Mouse (Mus musculus): ENCODE data around the gene Man2a2. TPM values are rescaled to one million over a fixed set of nuclear protein-coding genes. Genes with fewer than 3 reads are reported as not detected.
A peak's percentile ranks its signal among the peaks of the same experiment; 100 is the strongest.

Man2a2 gene
- total RNA-seq, 1 experiment, result 14.6 TPM

DNA sequence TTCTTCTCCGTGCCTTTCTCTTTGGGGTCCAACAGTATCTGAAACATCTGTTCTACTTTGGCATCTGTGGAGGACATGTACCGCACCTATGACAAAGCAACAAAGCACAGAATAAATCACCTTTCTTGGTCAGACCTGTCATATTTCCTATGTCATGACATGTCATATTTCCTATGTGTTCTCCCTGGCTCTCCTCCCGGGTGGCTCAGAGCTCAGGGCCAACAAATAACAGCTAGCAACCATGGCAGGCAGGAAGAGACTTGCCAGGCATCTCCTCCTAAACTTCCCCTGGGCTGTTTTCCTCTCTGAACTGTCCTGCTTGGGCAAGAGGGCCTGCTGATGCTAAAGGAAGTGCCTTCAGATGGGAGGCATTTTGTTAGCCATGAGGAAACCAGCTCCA lies 34.2 kb downstream of the Man2a2 start:
- in situ Hi-C loops (cut with MboI; ENCODE audit: low sequenced_read_pairs in 2 of 2, unreplicated experiment in 2 of 2), result no loop called here
- DNase-seq (ENCODE audit: low read depth, low spot score), result no peak
- Histone ChIP-seq H3K4me1 (ENCODE audit: control insufficient read depth in 2 of 2, insufficient read depth in 2 of 2, low read length in 2 of 2, poor library complexity in 1 of 2) (peaks cover 2 to 3% of the 10 kb centered on the region in 2 experiments; a peak in 3 of 4 replicates), H3K4me3 (ENCODE audit: insufficient read depth in 1 of 2, low read depth in 1 of 2, low read length in 2 of 2, poor library complexity in 1 of 2, severe bottlenecking in 1 of 2) (no peak overlapping the region), H3K27ac (ENCODE audit: insufficient read depth, low read depth, low read length, poor library complexity, severe bottlenecking) (no peak overlapping the region), H3K9me3 (ENCODE audit: control insufficient read depth, insufficient read depth, low read depth, low read length) (no peaks in the 10 kb centered on the region), H3K36me3 (ENCODE audit: control insufficient read depth, insufficient read depth, low read length, poor library complexity, severe bottlenecking) (peaks cover 42% of the 10 kb centered on the region), H3K9ac (ENCODE audit: insufficient read depth, low read depth, low read length, poor library complexity, severe bottlenecking) (no peak overlapping the region)
- TF ChIP-seq HCFC1 (IDR thresholded peaks at IDR 0.05; ENCODE audit: borderline replicate concordance, insufficient read depth, low read length), result no peak

DNA sequence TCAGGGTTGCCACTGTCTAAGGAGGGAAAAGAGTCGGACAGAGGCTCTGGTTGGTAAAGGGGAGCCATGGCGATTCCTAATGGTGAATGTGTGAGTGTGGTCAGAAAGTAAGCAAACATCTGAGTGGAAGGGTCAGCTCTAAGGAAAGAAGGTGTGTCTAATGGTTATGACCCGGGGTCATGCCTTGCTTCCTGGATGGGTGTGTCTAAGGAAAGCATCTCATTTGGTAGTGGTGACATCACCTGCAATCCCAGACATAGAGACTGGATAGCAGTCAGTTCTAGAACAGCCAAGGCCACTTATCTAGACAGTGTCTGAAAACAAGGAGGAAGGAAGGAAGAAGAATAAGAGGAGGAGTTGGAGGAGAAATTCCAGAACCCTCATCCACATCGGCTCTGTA lies 36.3 kb downstream of the Man2a2 start:
- in situ Hi-C loops (cut with MboI; ENCODE audit: low sequenced_read_pairs in 2 of 2, unreplicated experiment in 2 of 2), result no loop called here
- H3K36me3 ChIP-seq (ENCODE audit: control insufficient read depth, insufficient read depth, low read length, poor library complexity, severe bottlenecking), result peaks cover 50% of the 10 kb centered on the region
- TF ChIP-seq ZNF384 (IDR thresholded peaks at IDR 0.05; ENCODE audit: low read depth, low read length) (no peak), CHD2 (IDR thresholded peaks at IDR 0.05; ENCODE audit: low read depth, low read length) (no peak), MAFK (IDR thresholded peaks at IDR 0.05; ENCODE audit: insufficient read depth, low read depth, low read length) (no peak), ZC3H11A (IDR thresholded peaks at IDR 0.05; ENCODE audit: borderline replicate concordance, low read depth, low read length) (no peak), HCFC1 (IDR thresholded peaks at IDR 0.05; ENCODE audit: borderline replicate concordance, insufficient read depth, low read length) (no peak)

DNA sequence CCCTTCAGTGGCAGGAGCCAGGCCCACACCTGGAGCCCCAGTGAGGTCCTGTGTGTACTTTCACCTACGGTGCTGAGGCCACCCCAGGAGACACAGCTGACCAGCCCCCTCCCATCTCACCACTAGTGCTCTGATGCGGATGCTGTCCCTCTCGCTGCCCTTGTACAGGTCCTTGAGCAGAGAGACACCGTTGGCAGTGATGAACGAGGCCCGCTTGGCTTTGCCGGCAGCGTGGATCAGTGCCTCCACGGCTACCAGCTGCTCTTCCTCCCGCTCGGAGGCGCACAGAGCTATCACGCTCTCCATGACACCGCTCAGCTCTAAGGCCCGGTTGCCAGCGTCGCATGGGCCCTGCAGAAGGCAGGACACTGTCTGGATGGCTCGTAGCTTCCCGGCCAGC lies 39.7 kb downstream of the Man2a2 start:
- Histone ChIP-seq H3K27ac (ENCODE audit: insufficient read depth, low read depth, low read length, poor library complexity, severe bottlenecking) (no peak overlapping the region), H3K4me3 (ENCODE audit: insufficient read depth in 1 of 2, low read depth in 1 of 2, low read length in 2 of 2, poor library complexity in 1 of 2, severe bottlenecking in 1 of 2) (no peak overlapping the region), H3K9ac (ENCODE audit: insufficient read depth, low read depth, low read length, poor library complexity, severe bottlenecking) (no peak overlapping the region), H3K9me3 (ENCODE audit: control insufficient read depth, insufficient read depth, low read depth, low read length) (no peaks in the 10 kb centered on the region), H3K4me1 (ENCODE audit: control insufficient read depth in 2 of 2, insufficient read depth in 2 of 2, low read length in 2 of 2, poor library complexity in 1 of 2) (no peaks in the 10 kb centered on the region), H3K36me3 (ENCODE audit: control insufficient read depth, insufficient read depth, low read length, poor library complexity, severe bottlenecking) (peaks cover 53% of the 10 kb centered on the region)
- TF ChIP-seq MAFK (IDR thresholded peaks at IDR 0.05; ENCODE audit: insufficient read depth, low read depth, low read length) (no peak), CHD2 (IDR thresholded peaks at IDR 0.05; ENCODE audit: low read depth, low read length) (no peak), HCFC1 (IDR thresholded peaks at IDR 0.05; ENCODE audit: borderline replicate concordance, insufficient read depth, low read length) (no peak), ZNF384 (IDR thresholded peaks at IDR 0.05; ENCODE audit: low read depth, low read length) (no peak), ZC3H11A (IDR thresholded peaks at IDR 0.05; ENCODE audit: borderline replicate concordance, low read depth, low read length) (no peak)
- in situ Hi-C loops (cut with MboI; ENCODE audit: low sequenced_read_pairs in 2 of 2, unreplicated experiment in 2 of 2), result no loop called here
- no peak for DNase-seq (ENCODE audit: low read depth, low spot score)

More for the DNA sequence above, 36.3 kb downstream of the Man2a2 start:
- Histone ChIP-seq H3K9me3 (ENCODE audit: control insufficient read depth, insufficient read depth, low read depth, low read length) (no peaks in the 10 kb centered on the region), H3K9ac (ENCODE audit: insufficient read depth, low read depth, low read length, poor library complexity, severe bottlenecking) (no peak overlapping the region), H3K4me3 (ENCODE audit: insufficient read depth in 1 of 2, low read depth in 1 of 2, low read length in 2 of 2, poor library complexity in 1 of 2, severe bottlenecking in 1 of 2) (no peak overlapping the region), H3K4me1 (ENCODE audit: control insufficient read depth in 2 of 2, insufficient read depth in 2 of 2, low read length in 2 of 2, poor library complexity in 1 of 2) (peaks cover 0 to 2% of the 10 kb centered on the region in 2 experiments; a peak in 1 of 4 replicates), H3K27ac (ENCODE audit: insufficient read depth, low read depth, low read length, poor library complexity, severe bottlenecking) (no peak overlapping the region)
- DNase-seq (ENCODE audit: low read depth, low spot score), result no peak

DNA sequence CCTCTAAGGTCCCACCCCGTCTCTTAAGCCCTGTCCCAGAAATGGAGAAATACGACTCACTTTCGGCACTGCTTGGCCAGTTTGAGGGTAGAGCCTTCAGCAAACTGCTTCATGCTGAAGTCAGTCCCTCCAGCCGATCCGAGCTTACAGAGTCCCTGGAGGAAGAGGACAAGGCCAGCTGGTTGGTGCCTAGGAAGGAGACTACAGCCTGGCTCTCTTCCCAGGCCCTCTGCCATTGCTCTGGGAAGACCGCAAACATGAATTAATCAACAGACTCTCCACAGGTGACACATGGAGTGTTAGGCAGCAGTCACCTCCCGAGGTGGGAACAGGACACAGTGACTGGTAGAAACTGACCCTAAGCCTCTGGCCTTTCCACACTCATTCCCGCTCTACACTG lies 40.9 kb downstream of the Man2a2 start:
- peaks cover 0 to 4% of the 10 kb centered on the region in 2 experiments; a peak in 1 of 4 replicates for H3K4me1 ChIP-seq (ENCODE audit: control insufficient read depth in 2 of 2, insufficient read depth in 2 of 2, low read length in 2 of 2, poor library complexity in 1 of 2)
- no peaks in the 10 kb centered on the region for H3K9me3 ChIP-seq (ENCODE audit: control insufficient read depth, insufficient read depth, low read depth, low read length)
- no peak overlapping the region for H3K27ac ChIP-seq (ENCODE audit: insufficient read depth, low read depth, low read length, poor library complexity, severe bottlenecking)
- no peak overlapping the region for H3K9ac ChIP-seq (ENCODE audit: insufficient read depth, low read depth, low read length, poor library complexity, severe bottlenecking)
- no peak overlapping the region for H3K4me3 ChIP-seq (ENCODE audit: insufficient read depth in 1 of 2, low read depth in 1 of 2, low read length in 2 of 2, poor library complexity in 1 of 2, severe bottlenecking in 1 of 2)
- in situ Hi-C loops (cut with MboI; ENCODE audit: low sequenced_read_pairs in 2 of 2, unreplicated experiment in 2 of 2), result no loop called here
- peaks cover 48% of the 10 kb centered on the region for H3K36me3 ChIP-seq (ENCODE audit: control insufficient read depth, insufficient read depth, low read length, poor library complexity, severe bottlenecking)
- TF ChIP-seq CHD2 (IDR thresholded peaks at IDR 0.05; ENCODE audit: low read depth, low read length) (no peak), MAFK (IDR thresholded peaks at IDR 0.05; ENCODE audit: insufficient read depth, low read depth, low read length) (no peak)
- no peak for DNase-seq (ENCODE audit: low read depth, low spot score)

DNA sequence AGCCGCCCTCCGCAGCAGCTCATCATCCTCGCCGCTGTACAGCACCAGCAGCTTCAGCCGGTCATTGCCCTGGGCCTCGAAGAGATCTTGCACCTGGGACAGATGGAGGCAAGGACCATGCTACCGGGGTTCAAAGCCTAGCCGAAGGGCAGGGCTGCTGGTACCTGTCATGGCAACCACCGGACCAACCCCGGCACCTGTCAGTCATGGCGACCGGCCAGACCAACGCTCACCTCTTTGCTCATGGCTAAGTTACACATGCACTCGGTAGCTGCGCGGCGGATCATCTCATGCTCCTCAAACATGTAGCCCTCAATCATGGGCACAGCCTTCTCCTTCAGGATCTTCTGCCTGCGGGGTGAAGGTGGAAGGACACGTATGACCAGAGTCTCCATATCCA lies 45.1 kb downstream of the Man2a2 start:
- in situ Hi-C loops (cut with MboI; ENCODE audit: low sequenced_read_pairs in 2 of 2, unreplicated experiment in 2 of 2), result no loop called here
- Histone ChIP-seq H3K27ac (ENCODE audit: insufficient read depth, low read depth, low read length, poor library complexity, severe bottlenecking) (no peak overlapping the region), H3K9me3 (ENCODE audit: control insufficient read depth, insufficient read depth, low read depth, low read length) (no peaks in the 10 kb centered on the region), H3K9ac (ENCODE audit: insufficient read depth, low read depth, low read length, poor library complexity, severe bottlenecking) (no peak overlapping the region), H3K4me1 (ENCODE audit: control insufficient read depth in 2 of 2, insufficient read depth in 2 of 2, low read length in 2 of 2, poor library complexity in 1 of 2) (peaks cover 2 to 7% of the 10 kb centered on the region in 2 experiments; a peak in 2 of 4 replicates), H3K4me3 (ENCODE audit: insufficient read depth in 1 of 2, low read depth in 1 of 2, low read length in 2 of 2, poor library complexity in 1 of 2, severe bottlenecking in 1 of 2) (peak overlapping the region; percentile 4 to 28; a peak in 2 of 4 replicates), H3K36me3 (ENCODE audit: control insufficient read depth, insufficient read depth, low read length, poor library complexity, severe bottlenecking) (peaks cover 17% of the 10 kb centered on the region)
- DNase-seq (ENCODE audit: low read depth, low spot score), result no peak
- no peak for TF ChIP-seq HCFC1 (IDR thresholded peaks at IDR 0.05; ENCODE audit: borderline replicate concordance, insufficient read depth, low read length)
- no peak for TF ChIP-seq CHD2 (IDR thresholded peaks at IDR 0.05; ENCODE audit: low read depth, low read length)
- TF ChIP-seq ZC3H11A (IDR thresholded peaks at IDR 0.05; ENCODE audit: borderline replicate concordance, low read depth, low read length), result no peak
- TF ChIP-seq ZNF384 (IDR thresholded peaks at IDR 0.05; ENCODE audit: low read depth, low read length), result no peak
- TF ChIP-seq MAFK (IDR thresholded peaks at IDR 0.05; ENCODE audit: insufficient read depth, low read depth, low read length), result no peak

Measured in ES-E14 (cell line).